In genomic region chr7:73559853-73560190, GRCm38 (mm10) we compare ENCODE assay signal across 9 mouse cellular contexts. TPM values are rescaled to one million over a fixed set of nuclear protein-coding genes. Genes with fewer than 3 reads are reported as not detected.
DNase-seq lines count a peak whose midpoint lies in the region; ATAC-seq and TF ChIP-seq lines count a peak whose summit lies in the region.
"Had no signal": no experiment of that assay in that cellular context is flagged by ENCODE, and none has a peak within 500 bp of the region (broad histone marks: within the 10 kb centered on the region; RNA-seq: fewer than 3 reads in every experiment).

No protein-coding gene starts in this region.

- H3K4me1 ChIP-seq in kidney, adult 2 months (ENCODE audit: control insufficient read depth, insufficient read depth, low read length): peaks cover 7% of the 10 kb centered on the region; the same call in 1 of the 2 replicates
- H3K4me1 ChIP-seq in cortical plate, adult 2 months (ENCODE audit: control insufficient read depth, insufficient read depth, low read length): no peaks in the 10 kb centered on the region
- peaks cover 7% of the 10 kb centered on the region for H3K4me1 ChIP-seq in hindbrain, embryonic 16.5 days (ENCODE audit: control insufficient read depth, insufficient read depth, low read depth, low read length)
- H3K4me1 ChIP-seq in midbrain, embryonic 15.5 days: peaks cover 7% of the 10 kb centered on the region

- TF ChIP-seq CTCF in kidney, adult 2 months (conservative IDR thresholded peaks at IDR 0.05; ENCODE audit: insufficient read depth, insufficient read length, low read depth, low read length): no peak
- no peak for TF ChIP-seq CTCF in cortical plate, adult 2 months (IDR thresholded peaks at IDR 0.05; ENCODE audit: extremely low read depth, insufficient read depth, low read length)

- DNase-seq in kidney, adult 2 months: peak; percentile 35
- no peak for DNase-seq in kidney, postnatal 36 days
- no peak for DNase-seq in cerebellum, postnatal 14 days
- no peak for DNase-seq in urinary bladder, postnatal 25 days (ENCODE audit: low spot score)
- DNase-seq: lung, postnatal 4 days had no signal

- no peaks in the 10 kb centered on the region; the same call in 1 of the 2 replicates for H3K36me3 ChIP-seq in kidney, adult 2 months (ENCODE audit: control insufficient read depth, insufficient read depth, low read length)
- H3K36me3 ChIP-seq in hindbrain, embryonic 16.5 days (ENCODE audit: control insufficient read depth, insufficient read depth, low read length): no peaks in the 10 kb centered on the region
- no peaks in the 10 kb centered on the region for H3K36me3 ChIP-seq in midbrain, embryonic 15.5 days (replicated peaks)

- H3K9ac ChIP-seq in hindbrain, embryonic 16.5 days (ENCODE audit: low read depth, low read length): no peak overlapping the region
- no peak overlapping the region for H3K9ac ChIP-seq in midbrain, embryonic 15.5 days

- no peak for TF ChIP-seq POLR2A in kidney, adult 2 months (IDR thresholded peaks at IDR 0.05; ENCODE audit: low read depth, low read length)
- no peak for TF ChIP-seq POLR2A in cortical plate, adult 2 months (IDR thresholded peaks at IDR 0.05; ENCODE audit: extremely low read depth, insufficient read depth, low read length)

- ATAC-seq in hindbrain, embryonic 16.5 days: no peak
- ATAC-seq in midbrain, embryonic 15.5 days (replicated peaks): no peak
- no peak for ATAC-seq in megakaryocyte progenitor cell, adult 5-6 weeks (replicated peaks; ENCODE audit: poor library complexity)

- H3K4me2 ChIP-seq in hindbrain, embryonic 16.5 days (ENCODE audit: low read length): peak overlapping the region; percentile 72
- peak overlapping the region; percentile 74; the same call in 1 of the 2 replicates for H3K4me2 ChIP-seq in midbrain, embryonic 15.5 days

- peak overlapping the region; percentile 99 for H3K27ac ChIP-seq in kidney, adult 2 months (ENCODE audit: insufficient read depth, low read depth, low read length)
- peak overlapping the region; percentile 91 for H3K27ac ChIP-seq in cortical plate, adult 2 months (ENCODE audit: insufficient read depth, low read length)
- H3K27ac ChIP-seq in hindbrain, embryonic 16.5 days (ENCODE audit: low read depth, low read length): peak overlapping the region; percentile 88
- no peak overlapping the region for H3K27ac ChIP-seq in midbrain, embryonic 15.5 days

- H3K9me3 ChIP-seq in hindbrain, embryonic 16.5 days (ENCODE audit: control insufficient read depth, low read length): no peaks in the 10 kb centered on the region
- no peaks in the 10 kb centered on the region for H3K9me3 ChIP-seq in midbrain, embryonic 15.5 days

- 72% methylated on average over 6 of the region's 6 CpGs for WGBS in kidney, adult 2 months
- 91% methylated on average over 6 of the region's 6 CpGs for WGBS in hindbrain, embryonic 16.5 days
- WGBS in midbrain, embryonic 15.5 days: 89% methylated on average over 6 of the region's 6 CpGs

- H3K4me3 ChIP-seq in kidney, adult 2 months (ENCODE audit: insufficient read depth, low read depth, low read length): no peak overlapping the region
- H3K4me3 ChIP-seq in cortical plate, adult 2 months (ENCODE audit: insufficient read depth, low read length): no peak overlapping the region; the same call in 1 of the 2 replicates
- H3K4me3 ChIP-seq in hindbrain, embryonic 16.5 days (ENCODE audit: low read length): no peak overlapping the region
- no peak overlapping the region for H3K4me3 ChIP-seq in midbrain, embryonic 15.5 days

- no peaks in the 10 kb centered on the region for H3K27me3 ChIP-seq in kidney, adult 2 months (replicated peaks; ENCODE audit: control insufficient read depth, insufficient read depth, low read length)
- no peaks in the 10 kb centered on the region for H3K27me3 ChIP-seq in hindbrain, embryonic 16.5 days (replicated peaks; ENCODE audit: control insufficient read depth, insufficient read depth, low read length)
- H3K27me3 ChIP-seq in midbrain, embryonic 15.5 days (replicated peaks): no peaks in the 10 kb centered on the region

RNA-seq across cellular contexts. Expression of gene Chd2, which starts 18.2 kb away (rescaled TPM):
- 33.9 and 36.9 TPM in 2 replicates for polyA plus RNA-seq in kidney, adult 2 months (2012; rRNA removed)
- polyA plus RNA-seq in cortical plate, adult 2 months (2012; rRNA removed): 31.6 and 33.5 TPM in 2 replicates
- 34.0 and 35.3 TPM in 2 replicates for polyA plus RNA-seq in hindbrain, embryonic 16.5 days (2015; fragmentation: Nextera tagmentation; extraction: Ambion mirVana)
- 48.6 and 52.4 TPM in 2 replicates for polyA plus RNA-seq in midbrain, embryonic 15.5 days (2015; fragmentation: Nextera tagmentation; extraction: Ambion mirVana)
- 46.8 and 54.3 TPM in 2 replicates for total RNA-seq in megakaryocyte progenitor cell, adult 5-6 weeks (2015)
- 82.2 and 117 TPM in 2 replicates for total RNA-seq in megakaryocyte progenitor cell, adult 5-6 weeks (2017)
